Mouse (Mus musculus) cerebral cortex, adult 2 months (tissue): ENCODE measurements around the gene Toporsl.

Source experiments
- WGBS: fragments of 180-500 bp; shearing (Covaris S2); methylation state at CpG from one replicate; pipeline ENCODE4 v1.1.7; 2018; 5-methylcytosine and 5-hydroxymethylcytosine counted together

The Toporsl gene

DNA sequence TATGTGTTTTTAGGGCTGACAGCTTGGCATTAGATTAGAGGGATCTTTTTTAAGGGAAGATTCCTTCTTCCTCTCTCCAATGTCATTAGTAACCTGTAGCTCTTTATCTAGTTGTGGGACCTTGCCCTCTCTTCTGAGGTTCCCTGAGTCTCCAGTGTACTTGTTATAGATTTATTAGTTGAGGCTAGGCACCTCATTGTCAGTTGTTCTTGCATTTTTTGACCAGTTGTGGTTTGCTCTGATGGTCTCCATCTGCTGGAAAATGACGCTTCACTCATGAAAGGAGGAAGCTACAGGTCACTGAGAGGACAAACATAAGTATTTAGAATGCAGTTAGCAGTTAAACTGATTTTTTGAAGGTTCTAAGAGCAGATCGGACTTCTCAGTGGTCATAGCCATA, at the start of gene Toporsl:
Gene Toporsl (plus strand): TSS at position 348 of the 400 bp plus-strand sequence.
- 88% methylated on average over 2 of the region's 2 CpGs for WGBS

GRCm38 (mm10) chr4:52557672-52558071, 38.4 kb upstream of the Toporsl start:
- WGBS: 69% methylated on average over 1 of the region's 1 CpGs

DNA sequence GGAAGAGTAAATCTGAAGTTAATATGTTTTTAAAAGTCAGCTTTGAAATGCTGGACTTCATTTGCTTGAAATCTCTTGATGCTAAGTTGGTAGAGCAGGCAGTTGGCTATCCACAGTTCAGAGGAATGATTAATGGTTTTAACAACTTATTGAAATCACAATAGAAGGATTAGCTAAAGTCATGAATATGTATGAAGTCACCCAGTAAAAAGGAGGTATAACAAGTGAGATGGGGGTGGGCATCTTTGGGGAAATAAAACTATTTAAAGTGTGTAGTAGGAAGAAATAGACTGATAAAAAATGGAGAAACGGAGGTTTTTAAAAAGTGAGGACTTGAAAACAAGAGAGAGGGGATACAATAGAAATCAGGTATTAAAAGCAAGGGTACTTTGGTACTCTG, 38.0 kb upstream of the Toporsl start:
- 50% methylated on average over 1 of the region's 1 CpGs for WGBS

DNA sequence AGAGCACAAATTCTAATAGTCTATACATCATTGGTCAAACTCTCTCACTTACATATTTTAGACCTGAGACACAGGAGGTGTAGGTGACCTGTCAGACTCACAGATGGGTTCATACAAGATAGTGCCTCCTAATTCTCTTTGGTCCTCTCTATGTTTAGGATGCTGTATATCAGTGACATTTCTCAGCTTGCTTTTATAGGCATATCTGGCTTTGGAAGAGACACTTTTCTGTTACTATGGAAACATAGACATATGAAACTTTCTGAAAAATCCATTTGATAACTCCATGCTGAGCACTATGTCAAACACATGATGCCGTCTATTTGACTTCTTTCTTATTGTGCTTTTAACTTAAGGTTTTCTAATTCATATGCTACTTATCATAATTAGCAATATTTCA, 32.2 kb upstream of the Toporsl start:
- WGBS: 55% methylated on average over 1 of the region's 1 CpGs

GRCm38 (mm10) chr4:52586194-52586734, 9.8 kb upstream of the Toporsl start:
- 78% methylated on average over 6 of the region's 6 CpGs for WGBS

- 53% methylated on average over 4 of the region's 4 CpGs for WGBS
Measured at GRCm38 (mm10) chr4:52593821-52594356, 2.2 kb upstream of the Toporsl start.

DNA sequence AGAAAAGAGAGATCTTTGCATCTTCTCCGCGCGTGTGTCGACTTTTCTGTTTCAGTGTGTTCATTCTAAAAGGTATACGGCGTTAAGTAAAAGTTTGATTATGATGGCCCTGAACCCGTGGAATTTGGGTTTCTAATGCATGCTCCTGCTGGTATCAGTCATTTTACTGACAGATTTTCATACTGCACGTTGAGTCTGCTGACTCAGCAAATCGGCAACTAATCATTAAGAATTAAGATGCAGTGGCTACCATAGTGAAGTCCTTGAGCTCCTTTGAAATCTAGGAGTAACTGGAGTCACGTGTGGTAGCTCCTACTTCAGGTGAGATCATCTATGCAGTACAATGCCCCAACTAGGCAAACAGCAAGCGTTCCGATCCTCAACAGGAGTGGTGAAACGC, 1.4 kb upstream of the Toporsl start:
- 87% methylated on average over 13 of the region's 13 CpGs for WGBS

GRCm38 (mm10) chr4:52598180-52598881, 2.3 kb downstream of the Toporsl start:
- WGBS: 67% methylated on average over 7 of the region's 7 CpGs

DNA sequence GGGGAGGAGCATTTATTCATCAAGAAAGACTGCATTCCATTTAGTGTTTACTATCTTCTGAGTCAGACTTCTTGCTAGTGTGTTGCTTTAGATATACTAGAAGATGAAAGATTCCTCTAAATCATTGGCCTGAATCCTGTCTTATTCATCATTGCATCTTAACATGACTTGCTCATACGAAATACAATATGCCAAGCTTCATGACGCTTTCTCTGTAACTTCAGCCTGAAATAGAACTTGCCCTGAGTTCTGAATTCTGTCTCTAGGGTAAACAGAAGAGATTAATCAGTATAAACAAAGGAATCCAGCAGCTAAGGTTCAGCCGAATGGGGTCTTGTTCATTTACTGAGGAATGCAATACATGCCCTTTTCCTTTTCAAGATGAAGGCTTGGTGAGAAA, 10.8 kb downstream of the Toporsl start:
- 60% methylated on average over 3 of the region's 3 CpGs for WGBS

GRCm38 (mm10) chr4:52634986-52635385, 38.9 kb downstream of the Toporsl start:
- WGBS: 54% methylated on average over 6 of the region's 6 CpGs

- 51% methylated on average over 4 of the region's 4 CpGs for WGBS
Measured at GRCm38 (mm10) chr4:52647791-52648190, 51.7 kb downstream of the Toporsl start.

- 42% methylated on average over 3 of the region's 3 CpGs for WGBS
Measured at GRCm38 (mm10) chr4:52660701-52661117, 64.6 kb downstream of the Toporsl start.

DNA sequence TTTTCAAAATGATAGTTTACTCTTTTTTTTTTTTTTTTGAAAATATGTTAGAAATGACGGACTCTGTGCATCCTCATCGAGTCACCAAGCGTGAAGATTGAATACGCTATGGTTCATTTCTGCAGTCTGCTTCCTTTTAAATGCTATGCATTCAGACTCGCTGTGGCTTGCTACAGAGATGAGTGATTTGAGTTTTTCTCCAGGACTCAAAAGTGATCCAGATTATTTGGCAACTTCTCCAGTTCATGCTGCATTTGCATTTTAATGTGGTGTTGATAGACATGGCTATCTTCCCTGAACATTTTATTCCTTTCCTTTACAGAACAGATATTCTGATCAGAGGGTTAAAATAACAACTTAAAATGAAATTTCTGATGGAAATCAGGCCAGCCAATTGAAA, 65.2 kb downstream of the Toporsl start:
- 64% methylated on average over 5 of the region's 5 CpGs for WGBS
